Mouse (Mus musculus) liver, embryonic 11.5 days (tissue): ENCODE results near the gene Tmem139. TPM values are rescaled to one million over a fixed set of nuclear protein-coding genes. Genes with fewer than 3 reads are reported as not detected.

Source experiments
- ATAC-seq: fragments of 200-750 bp; cut with Nextera tagmentation; replicated peaks from 2 replicates; pipeline ENCODE4 v1.8.0; 2017; ENCODE audit warnings: moderate number of reproducible peaks, mild to moderate bottlenecking, moderate TSS enrichment, moderate library complexity; ENCODE audit not compliant: low FRiP score
- DNase-seq: peaks from one replicate; pipeline ENCODE4 v3.0.0-alpha.2; 2017; ENCODE audit warnings: low spot score
- H3K27ac ChIP-seq: fragments of 300-500 bp; sonication (generic); 2 replicates; pipeline ENCODE4 v1.5.1; 2014; ENCODE audit warnings: mild to moderate bottlenecking, low read depth, low read length, control low read depth
- H3K27me3 ChIP-seq: fragments of 300-500 bp; sonication (generic); replicated peaks from 2 replicates; pipeline ENCODE4 v1.6.1; 2014; ENCODE audit warnings: low read length, mixed read lengths; ENCODE audit not compliant: control insufficient read depth, insufficient read depth
- H3K36me3 ChIP-seq: fragments of 300-500 bp; sonication (generic); 2 replicates; pipeline ENCODE4 v1.6.1; 2014; ENCODE audit warnings: mild to moderate bottlenecking, low read length, moderate library complexity, mixed read lengths; ENCODE audit not compliant: control insufficient read depth, insufficient read depth
- H3K4me1 ChIP-seq: fragments of 300-500 bp; sonication (generic); replicated peaks from 2 replicates; pipeline ENCODE4 v1.6.1; 2014; ENCODE audit warnings: low read length, mixed read lengths; ENCODE audit not compliant: control insufficient read depth, insufficient read depth
- H3K4me2 ChIP-seq: fragments of 300-500 bp; sonication (generic); 2 replicates; pipeline ENCODE4 v1.6.1; 2014; ENCODE audit warnings: mild to moderate bottlenecking, control low read depth, moderate library complexity
- H3K4me3 ChIP-seq: fragments of 300-500 bp; sonication (generic); 2 replicates; pipeline ENCODE4 v1.5.1; 2014; ENCODE audit warnings: low read depth, low read length, control low read depth
- H3K9ac ChIP-seq: fragments of 300-500 bp; sonication (generic); 2 replicates; pipeline ENCODE4 v1.6.1; 2014; ENCODE audit warnings: low read depth, low read length, control low read depth
- H3K9me3 ChIP-seq: fragments of 300-500 bp; sonication (generic); 2 replicates; pipeline ENCODE4 v1.6.1; 2016; ENCODE audit warnings: low read length, inconsistent platforms, mixed read lengths; ENCODE audit not compliant: control insufficient read depth
- WGBS: fragments of 180-500 bp; shearing (Covaris S2); extraction: QIAGEN DNeasy Blood & Tissue Kit; methylation state at CpG from one replicate; pipeline ENCODE4 v1.1.7; 2014; 5-methylcytosine and 5-hydroxymethylcytosine counted together
- polyA plus RNA-seq: library from polyadenylated mRNA; unstranded; fragments of >200 nt; fragmentation: Nextera tagmentation; extraction: Ambion mirVana; gene quantifications from 2 replicates; pipeline ENCODE4 v1.2.1, GENCODE M21; 2014

Gene Tmem139
- polyA plus RNA-seq, 1 experiment from 2014 or later = 0.38 TPM

- Histone ChIP-seq H3K9me3 (no peaks in the 10 kb centered on the region), H3K4me3 (no peak overlapping the region), H3K27ac (no peak overlapping the region), H3K4me1 (peaks cover 6% of the 10 kb centered on the region), H3K36me3 (no peaks in the 10 kb centered on the region), H3K9ac (no peak overlapping the region), H3K4me2 (no peak overlapping the region), H3K27me3 (peaks cover 2% of the 10 kb centered on the region; the same call in 1 of the 2 replicates)
- DNase-seq (no peak), ATAC-seq (no peak)
- 73% methylated on average over 6 of the region's 6 CpGs for WGBS
Observed at GRCm38 (mm10) chr6:42241311-42242045, 20.3 kb upstream of the Tmem139 start.

GRCm38 (mm10) chr6:42245711-42246353, 15.9 kb upstream of the Tmem139 start, which contains the start of gene Gstk1:
Gene Gstk1, plus strand, starts transcription at chr6:42245935.
- Histone ChIP-seq H3K4me1 (peaks cover 11% of the 10 kb centered on the region), H3K27ac (no peak within 1 kb of the TSS), H3K27me3 (peaks cover 6% of the 10 kb centered on the region; the same call in 1 of the 2 replicates), H3K9ac (peak within 1 kb of the TSS; percentile 62), H3K4me3 (peak within 1 kb of the TSS; percentile 57), H3K9me3 (no peaks in the 10 kb centered on the region), H3K4me2 (peak within 1 kb of the TSS; percentile 94), H3K36me3 (no peaks in the 10 kb centered on the region)
- 4% methylated on average over 28 of the region's 28 CpGs for WGBS
- DNase-seq (peak; percentile 81), ATAC-seq (peak; percentile 100)

- H3K9me3 ChIP-seq = no peaks in the 10 kb centered on the region
- H3K9ac ChIP-seq = no peak overlapping the region
- WGBS = 6% methylated on average over 8 of the region's 8 CpGs
- H3K4me3 ChIP-seq = no peak overlapping the region
- peak overlapping the region; percentile 33; the same call in 1 of the 2 replicates for H3K4me2 ChIP-seq
- peaks cover 11% of the 10 kb centered on the region for H3K4me1 ChIP-seq
- no peak; the same call in 1 of the 2 replicates for ATAC-seq
- H3K36me3 ChIP-seq = no peaks in the 10 kb centered on the region
- no peak for DNase-seq
- H3K27me3 ChIP-seq = peaks cover 6% of the 10 kb centered on the region; the same call in 1 of the 2 replicates
- no peak overlapping the region for H3K27ac ChIP-seq
Observed at GRCm38 (mm10) chr6:42247173-42247572, 14.6 kb upstream of the Tmem139 start.

GRCm38 (mm10) chr6:42247981-42248380, 13.8 kb upstream of the Tmem139 start:
- H3K4me1 ChIP-seq = peaks cover 11% of the 10 kb centered on the region
- H3K36me3 ChIP-seq = no peaks in the 10 kb centered on the region
- H3K9me3 ChIP-seq = no peaks in the 10 kb centered on the region
- no peak overlapping the region for H3K9ac ChIP-seq
- DNase-seq = no peak
- H3K27me3 ChIP-seq = peaks cover 6% of the 10 kb centered on the region; the same call in 1 of the 2 replicates
- H3K4me2 ChIP-seq = no peak overlapping the region; the same call in 1 of the 2 replicates
- no peak overlapping the region for H3K4me3 ChIP-seq
- no peak overlapping the region for H3K27ac ChIP-seq
- ATAC-seq = no peak
- WGBS = 96% methylated on average over 1 of the region's 1 CpGs

- ATAC-seq (no peak), DNase-seq (no peak)
- H3K9ac ChIP-seq = no peak overlapping the region
- H3K27me3 ChIP-seq = 0 out of 2 replicates have a peak, but pooled peaks cover 3% of the 10 kb centered on the region
- H3K36me3 ChIP-seq = no peaks in the 10 kb centered on the region
- no peak overlapping the region for H3K4me3 ChIP-seq
- 84% methylated on average over 4 of the region's 4 CpGs for WGBS
- H3K27ac ChIP-seq = no peak overlapping the region
- no peak overlapping the region for H3K4me2 ChIP-seq
- 0 out of 2 replicates have a peak, but pooled peaks cover 2% of the 10 kb centered on the region for H3K4me1 ChIP-seq
- H3K9me3 ChIP-seq = no peaks in the 10 kb centered on the region
Observed at GRCm38 (mm10) chr6:42251791-42252190, 10.0 kb upstream of the Tmem139 start.

DNA sequence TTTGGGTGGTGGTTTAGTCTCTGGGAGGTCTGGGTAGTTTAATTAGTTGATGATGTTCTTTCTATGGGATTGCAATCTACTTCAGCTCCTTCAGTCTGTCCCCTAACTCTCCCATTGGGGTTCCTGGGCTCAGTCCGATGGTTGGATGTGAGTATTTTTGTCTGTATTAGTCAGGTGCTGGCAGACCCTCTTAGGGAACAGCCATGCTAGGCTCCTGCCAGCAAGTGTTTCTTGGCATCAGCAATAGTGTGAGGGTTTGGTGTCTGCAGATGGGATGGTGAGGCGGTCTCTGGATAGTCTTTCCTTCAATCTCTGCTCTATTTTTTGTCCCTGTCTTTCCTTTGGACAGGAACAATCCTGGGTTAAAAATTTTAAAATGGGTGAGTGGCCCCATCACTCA, 8.7 kb upstream of the Tmem139 start:
- Histone ChIP-seq H3K27ac (no peak overlapping the region), H3K27me3 (no peaks in the 10 kb centered on the region), H3K4me3 (no peak overlapping the region), H3K9ac (no peak overlapping the region), H3K9me3 (no peaks in the 10 kb centered on the region), H3K4me1 (no peaks in the 10 kb centered on the region), H3K4me2 (no peak overlapping the region), H3K36me3 (no peaks in the 10 kb centered on the region)
- ATAC-seq = no peak
- 66% methylated on average over 2 of the region's 2 CpGs for WGBS
- DNase-seq = no peak

GRCm38 (mm10) chr6:42257303-42257863, 4.4 kb upstream of the Tmem139 start:
- Histone ChIP-seq H3K4me1 (peaks cover 3% of the 10 kb centered on the region; the same call in 1 of the 2 replicates), H3K27me3 (no peaks in the 10 kb centered on the region), H3K27ac (no peak overlapping the region), H3K36me3 (no peaks in the 10 kb centered on the region), H3K9ac (no peak overlapping the region), H3K4me3 (no peak overlapping the region), H3K9me3 (no peaks in the 10 kb centered on the region), H3K4me2 (peak overlapping the region; percentile 10; the same call in 1 of the 2 replicates)
- DNase-seq (peak; percentile 46), ATAC-seq (peak; percentile 87)
- WGBS = 18% methylated on average over 11 of the region's 11 CpGs

- Histone ChIP-seq H3K36me3 (no peaks in the 10 kb centered on the region), H3K27ac (no peak overlapping the region), H3K27me3 (no peaks in the 10 kb centered on the region), H3K4me3 (no peak overlapping the region), H3K4me1 (peaks cover 8% of the 10 kb centered on the region; the same call in 1 of the 2 replicates), H3K9ac (no peak overlapping the region), H3K9me3 (no peaks in the 10 kb centered on the region), H3K4me2 (no peak overlapping the region)
- ATAC-seq (no peak), DNase-seq (no peak)
- 34% methylated on average over 6 of the region's 6 CpGs for WGBS
Observed at GRCm38 (mm10) chr6:42260430-42260829, 1.3 kb upstream of the Tmem139 start.
